Mouse (Mus musculus): ENCODE measurements at regions not wholly inside any gene's neighbourhood (a gene's known extent, or its start where the extent isn't known, plus 50 kb on each side); places are given as distances from the start of the nearest gene placed in this dataset.

DNA sequence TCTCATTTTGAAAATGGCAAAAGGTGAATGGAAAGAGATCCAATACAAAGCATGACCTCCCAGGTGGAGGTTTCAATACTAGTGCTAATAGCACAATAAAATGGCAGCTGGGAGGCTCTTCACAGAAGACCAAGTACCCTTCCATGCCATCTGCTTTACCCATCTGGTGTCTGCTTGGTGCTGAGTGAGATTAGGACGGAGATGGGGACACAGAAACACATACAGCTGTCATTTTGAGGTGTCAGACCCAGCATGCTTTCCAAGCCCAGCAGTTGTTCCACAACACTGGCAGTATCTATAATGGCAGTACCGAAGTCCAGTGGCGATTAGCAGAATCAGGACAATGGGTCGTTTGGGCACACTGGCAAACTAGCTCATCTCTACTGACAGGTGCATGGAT lies 118.9 kb upstream of the 1700064H15Rik start:
- ATAC-seq (replicated peaks; ENCODE audit: poor library complexity) = no peak

DNA sequence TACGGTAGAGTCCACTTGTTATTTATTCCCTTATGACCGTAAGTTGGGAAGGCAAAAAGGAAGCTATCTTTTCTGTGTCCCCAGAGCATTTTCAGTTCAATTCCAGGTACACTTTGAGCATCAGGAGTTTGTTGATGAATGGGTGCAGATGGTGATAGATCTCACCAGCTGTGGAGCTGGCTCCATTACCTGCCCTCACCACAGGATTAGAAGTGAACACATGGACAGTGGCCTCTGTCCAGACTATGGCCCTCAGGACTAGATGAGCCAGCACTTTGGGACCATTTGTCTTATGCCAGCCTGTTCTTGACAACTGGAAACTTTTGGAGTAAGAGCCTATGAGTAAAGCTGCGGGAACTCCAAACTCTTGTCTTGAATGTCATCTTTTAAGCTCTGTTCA lies 123.5 kb upstream of the 1700064H15Rik start:
- ATAC-seq (replicated peaks; ENCODE audit: poor library complexity) = no peak

DNA sequence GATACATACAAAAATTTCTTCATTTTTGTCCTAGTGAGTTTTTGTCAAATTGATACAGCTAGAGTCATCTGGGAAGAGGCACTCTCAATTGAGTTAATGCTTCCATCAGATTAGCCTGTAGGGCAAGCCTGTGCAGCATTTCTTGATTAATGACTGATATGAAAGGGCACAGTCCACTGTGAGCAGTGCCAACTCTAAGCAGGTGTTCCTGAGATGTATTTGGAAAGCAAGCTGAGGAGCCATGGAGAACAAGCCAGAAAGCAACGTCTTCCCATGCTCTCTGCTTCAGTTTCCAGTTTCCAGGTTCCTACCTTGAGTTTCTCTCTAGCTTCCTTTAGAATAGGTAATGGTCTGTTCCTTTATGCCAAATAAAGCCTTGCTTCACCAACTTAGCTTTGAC lies 125.5 kb upstream of the 1700064H15Rik start:
- no peak for ATAC-seq (replicated peaks; ENCODE audit: poor library complexity)

DNA sequence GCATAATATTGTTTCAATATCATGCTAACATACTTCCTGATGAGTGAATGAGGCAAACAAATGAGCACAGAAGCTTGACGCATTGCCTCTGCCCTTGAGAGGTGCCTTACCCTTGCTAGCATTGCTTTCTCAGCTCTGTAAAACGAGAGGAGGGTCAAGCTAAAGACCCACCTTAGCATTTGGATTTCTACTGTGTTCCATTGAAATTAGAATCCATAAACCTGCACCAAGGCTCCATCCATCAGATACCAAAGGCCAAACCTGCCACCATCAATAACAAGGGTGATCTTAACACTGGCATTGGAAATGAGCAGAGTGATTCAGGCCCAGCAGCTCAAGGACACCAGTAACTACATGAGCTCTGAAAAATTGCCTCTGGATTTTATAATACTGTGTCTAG lies 126.2 kb upstream of the 1700064H15Rik start:
- ATAC-seq (replicated peaks; ENCODE audit: poor library complexity) = no peak

DNA sequence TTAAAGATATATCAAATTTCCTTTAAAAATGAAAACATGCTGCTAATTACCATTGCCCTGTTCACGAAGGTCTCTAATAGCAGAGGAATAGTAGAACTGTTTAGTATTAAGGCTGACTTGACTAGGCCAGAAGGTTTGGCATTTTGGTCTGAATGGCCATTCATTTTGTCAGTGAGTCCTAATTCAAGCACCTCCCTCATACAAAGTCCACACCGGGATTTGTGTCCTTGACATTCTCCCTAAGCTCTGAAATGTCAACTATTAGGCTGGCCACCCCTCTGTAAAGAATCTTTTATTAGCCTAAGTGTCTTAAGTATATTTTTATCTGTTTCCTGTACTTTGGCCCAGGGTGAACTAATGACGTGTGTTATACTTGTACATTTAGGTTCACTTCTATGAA lies 126.7 kb upstream of the 1700064H15Rik start:
- ATAC-seq (replicated peaks; ENCODE audit: poor library complexity) = no peak

DNA sequence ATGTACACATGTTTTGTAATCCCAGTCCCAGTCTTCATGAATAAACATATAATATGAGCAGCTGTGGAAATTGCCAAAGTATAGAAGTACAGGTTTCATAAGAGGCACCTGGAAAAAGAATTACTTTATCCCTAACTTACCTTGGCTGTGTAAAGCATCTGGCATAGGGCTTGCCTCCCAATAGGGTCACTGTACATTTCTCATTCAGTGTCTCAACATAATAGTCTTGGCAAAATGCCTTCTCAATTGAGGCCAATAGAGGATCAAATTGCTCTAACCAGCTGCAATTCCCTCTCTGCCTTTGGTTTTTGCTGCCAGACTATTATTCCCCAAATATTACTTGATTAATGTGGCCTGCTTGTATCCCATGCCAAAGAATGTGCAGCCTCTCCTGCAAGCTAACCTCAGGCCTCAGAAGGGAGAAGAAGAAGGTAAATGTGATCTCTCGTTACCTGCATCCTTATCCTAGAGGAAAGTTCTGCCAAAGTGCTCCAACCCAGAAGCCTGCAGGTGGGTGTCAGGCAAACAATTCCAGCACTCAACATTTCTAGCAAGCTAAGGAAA lies 158.2 kb upstream of the Cp start:
- ATAC-seq (replicated peaks; ENCODE audit: poor library complexity) = no peak

DNA sequence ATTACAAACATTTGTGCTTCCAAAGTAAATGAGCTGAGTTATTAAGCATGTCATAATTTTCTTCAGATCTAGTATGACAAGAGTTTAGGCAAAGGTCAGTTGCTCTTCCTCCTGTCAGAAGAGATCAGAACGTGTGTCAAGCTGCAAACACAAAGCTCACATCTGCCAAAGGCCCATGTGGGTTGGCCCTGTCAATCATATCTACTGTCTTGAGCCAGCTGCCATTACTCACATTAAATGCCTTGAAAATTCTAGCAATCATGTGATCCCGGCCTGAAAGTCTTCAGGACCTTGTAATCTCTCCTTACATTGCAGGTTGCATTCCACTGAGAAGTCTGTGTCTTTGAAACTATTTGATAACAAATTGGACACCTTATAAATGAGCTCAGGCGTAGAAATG lies 146.8 kb upstream of the Cp start:
- ATAC-seq (replicated peaks; ENCODE audit: poor library complexity) = no peak

DNA sequence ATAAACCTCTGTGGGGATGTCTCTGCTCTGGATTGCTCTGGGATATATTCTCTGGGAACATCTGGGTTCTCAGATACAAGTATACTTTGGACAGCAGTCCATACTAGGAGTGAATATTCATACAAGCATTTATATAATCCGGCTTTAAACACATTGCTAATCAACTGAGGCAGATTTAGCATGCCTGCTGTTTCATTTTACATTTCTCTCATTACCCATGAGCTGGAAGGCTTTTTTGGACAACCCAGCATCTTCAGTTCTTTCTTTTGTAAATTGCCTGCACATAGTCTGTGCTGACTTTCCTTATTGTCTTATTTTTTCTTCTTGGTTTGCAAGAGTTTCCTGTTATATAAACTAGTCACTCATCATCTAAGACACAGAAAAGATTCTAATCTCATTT lies 131.9 kb upstream of the Cp start:
- ATAC-seq (replicated peaks; ENCODE audit: poor library complexity) = no peak

DNA sequence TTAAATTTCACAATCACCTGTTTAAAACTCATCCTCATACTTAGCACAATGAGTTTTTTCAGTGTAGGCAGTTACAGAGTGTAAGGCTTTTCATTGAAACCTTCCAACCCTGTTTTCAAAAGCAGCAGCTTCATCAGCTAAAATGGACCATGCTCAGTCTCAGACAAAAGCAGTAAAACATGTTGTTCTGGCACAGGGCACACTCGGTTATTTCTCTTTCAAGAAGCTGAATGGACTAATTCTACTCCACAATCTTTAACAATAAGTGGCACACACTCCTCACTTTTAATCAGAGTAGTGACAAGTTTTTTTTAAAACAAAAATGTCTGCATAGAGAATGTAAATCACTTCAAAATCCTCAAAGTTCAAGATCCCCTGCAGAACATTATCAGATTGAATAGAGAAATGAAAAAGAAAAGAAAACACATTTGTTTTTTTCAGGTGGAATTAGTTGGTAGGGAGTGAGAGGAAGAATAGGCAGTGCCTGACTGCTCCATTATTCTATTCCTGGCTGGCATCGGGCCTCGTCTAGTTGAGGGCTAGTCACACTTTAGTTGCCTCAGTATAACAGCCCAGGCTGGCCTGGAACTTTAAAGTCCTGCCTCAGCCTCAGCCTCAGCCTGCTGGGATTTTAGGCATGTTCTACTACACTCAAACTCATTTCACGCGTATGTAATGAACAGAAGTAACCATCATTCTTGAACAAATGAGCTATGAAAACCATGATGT lies 128.2 kb upstream of the Cp start:
- no peak for ATAC-seq (replicated peaks; ENCODE audit: poor library complexity)

DNA sequence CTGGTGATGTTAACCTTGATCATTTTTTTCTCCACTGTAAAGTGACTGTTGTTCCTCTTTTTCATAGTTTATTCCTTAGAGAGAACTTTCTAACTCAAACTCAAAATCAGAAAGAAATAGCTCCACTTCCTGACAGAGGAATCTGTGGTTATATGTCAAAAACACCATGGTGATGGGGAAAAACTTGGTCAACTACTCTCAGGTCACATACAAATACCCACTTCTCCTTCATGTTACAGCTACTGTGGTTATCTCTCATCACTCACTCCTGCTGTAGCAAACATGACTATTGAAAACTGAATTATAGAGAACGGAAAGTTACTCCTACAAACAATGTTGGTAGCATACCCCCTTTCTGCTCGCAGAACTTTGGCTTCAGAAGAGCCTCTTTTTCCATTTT lies 127.1 kb upstream of the Cp start:
- ATAC-seq (replicated peaks; ENCODE audit: poor library complexity) = peak; percentile 34; the same call in 1 of the 2 replicates

DNA sequence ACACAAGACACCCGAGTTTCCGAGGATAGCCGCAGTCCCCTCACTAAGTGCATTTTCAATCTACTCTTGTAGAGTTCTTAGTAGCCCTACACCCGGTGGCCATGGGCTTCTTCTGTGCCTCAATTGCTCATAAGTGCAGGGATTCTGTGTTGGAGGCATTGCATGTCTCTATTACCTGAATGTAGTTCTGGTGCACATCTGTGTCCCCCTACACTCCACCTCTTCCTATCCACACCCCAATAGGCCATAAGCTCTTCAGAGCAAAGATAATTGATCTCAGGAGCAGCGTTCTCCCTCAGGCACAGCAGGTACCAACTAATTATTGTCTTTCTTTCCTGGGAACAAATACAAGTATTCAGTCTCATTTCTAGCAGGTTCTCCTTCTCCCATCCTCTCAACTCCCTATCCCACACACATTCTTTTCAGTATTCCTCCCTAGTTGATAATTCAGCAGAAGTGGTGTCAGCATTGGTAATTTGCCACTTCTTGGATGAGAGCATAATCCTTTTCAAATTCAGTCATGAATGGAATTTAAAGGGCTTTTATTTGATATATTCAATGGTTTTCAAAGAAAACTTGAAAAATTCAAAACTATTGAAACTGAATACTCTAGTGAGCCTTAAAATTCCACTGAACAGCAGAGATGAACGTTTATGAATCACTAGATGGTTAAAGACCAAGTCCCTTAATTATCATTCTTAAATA lies 108.7 kb upstream of the Cp start:
- no peak for ATAC-seq (replicated peaks; ENCODE audit: poor library complexity)

DNA sequence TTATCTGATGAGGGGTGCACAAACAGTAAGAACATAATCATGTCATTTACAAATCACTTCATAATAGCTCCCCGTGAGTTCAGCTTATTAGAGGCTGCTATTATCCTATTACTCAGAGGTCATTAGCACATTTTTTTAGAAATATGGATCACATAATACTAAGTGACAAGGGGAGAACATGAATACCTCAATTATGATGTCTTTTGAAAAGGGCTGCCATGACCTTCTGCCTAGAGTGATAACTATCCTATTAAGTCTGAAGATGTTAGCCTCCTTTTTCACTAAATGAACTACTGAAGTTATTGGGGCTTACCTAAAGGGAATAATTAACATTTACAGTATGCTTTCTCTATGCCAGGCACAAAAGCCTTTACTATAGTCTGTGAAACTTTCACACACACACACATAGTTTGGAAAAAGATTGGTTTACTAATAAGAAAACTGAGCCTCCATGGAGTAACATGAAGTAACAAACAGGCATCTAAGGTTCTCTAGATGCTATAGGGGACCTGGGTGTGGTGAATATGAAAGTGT lies 108.1 kb upstream of the Cp start:
- no peak for ATAC-seq (replicated peaks; ENCODE audit: poor library complexity)

DNA sequence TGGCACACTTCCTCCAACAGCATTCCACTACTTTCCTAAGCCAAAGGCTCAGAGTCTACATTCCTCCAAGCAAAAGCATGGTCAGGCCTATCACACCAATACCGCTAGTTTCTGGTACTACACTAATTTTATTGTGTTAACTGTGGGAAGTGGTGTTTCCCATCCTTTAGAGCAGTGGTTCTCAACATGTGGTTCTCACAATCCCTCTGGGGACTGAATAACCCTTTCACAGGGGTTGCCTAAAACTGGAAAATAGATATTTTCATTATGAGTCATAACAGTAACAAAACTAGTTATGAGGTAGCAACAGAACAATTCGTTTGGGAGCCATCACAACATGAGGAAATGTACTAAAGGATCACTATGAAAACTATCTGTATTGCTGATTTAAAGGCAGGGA lies 74.2 kb upstream of the Cp start:
- ATAC-seq (replicated peaks; ENCODE audit: poor library complexity) = no peak

DNA sequence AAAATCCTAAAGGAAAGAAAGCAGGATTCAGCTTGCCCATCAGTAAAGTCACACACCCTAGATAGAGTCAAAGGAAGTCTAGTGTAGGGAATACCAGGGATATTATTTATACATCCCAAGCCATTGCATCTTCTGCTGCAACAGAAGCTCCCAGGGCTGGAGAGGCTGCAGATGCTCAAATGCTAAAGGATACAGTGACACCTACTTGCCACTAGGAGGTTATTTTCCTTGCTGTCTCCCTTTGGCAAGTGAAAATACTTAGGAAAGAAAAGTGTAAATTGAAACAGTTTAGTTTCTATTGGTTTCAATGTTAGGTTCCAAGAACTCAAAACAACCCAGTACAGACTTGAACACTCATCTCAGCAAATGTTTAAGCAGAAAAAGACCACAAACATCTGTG lies 68.4 kb upstream of the Cp start:
- no peak; the same call in 1 of the 2 replicates for ATAC-seq (replicated peaks; ENCODE audit: poor library complexity)

DNA sequence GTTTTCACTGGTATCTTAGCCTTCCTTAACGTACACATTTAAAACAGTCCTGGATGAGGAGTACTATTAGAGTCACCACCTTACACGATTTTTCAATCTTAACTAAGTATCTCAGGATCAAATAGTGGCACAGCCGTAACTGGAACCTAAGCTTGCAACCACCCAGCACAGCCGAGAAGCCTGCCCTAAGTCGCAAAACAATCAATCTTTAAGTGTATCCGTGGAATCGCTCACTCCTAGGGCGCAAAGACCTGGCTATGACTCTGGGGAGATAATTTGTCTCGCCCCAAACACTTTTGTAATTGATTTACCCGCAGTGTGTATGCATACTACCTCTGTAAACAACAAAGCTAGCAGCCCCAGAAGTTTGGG lies 62.6 kb upstream of the Cp start:
- peak; percentile 36 for ATAC-seq (replicated peaks; ENCODE audit: poor library complexity)

DNA sequence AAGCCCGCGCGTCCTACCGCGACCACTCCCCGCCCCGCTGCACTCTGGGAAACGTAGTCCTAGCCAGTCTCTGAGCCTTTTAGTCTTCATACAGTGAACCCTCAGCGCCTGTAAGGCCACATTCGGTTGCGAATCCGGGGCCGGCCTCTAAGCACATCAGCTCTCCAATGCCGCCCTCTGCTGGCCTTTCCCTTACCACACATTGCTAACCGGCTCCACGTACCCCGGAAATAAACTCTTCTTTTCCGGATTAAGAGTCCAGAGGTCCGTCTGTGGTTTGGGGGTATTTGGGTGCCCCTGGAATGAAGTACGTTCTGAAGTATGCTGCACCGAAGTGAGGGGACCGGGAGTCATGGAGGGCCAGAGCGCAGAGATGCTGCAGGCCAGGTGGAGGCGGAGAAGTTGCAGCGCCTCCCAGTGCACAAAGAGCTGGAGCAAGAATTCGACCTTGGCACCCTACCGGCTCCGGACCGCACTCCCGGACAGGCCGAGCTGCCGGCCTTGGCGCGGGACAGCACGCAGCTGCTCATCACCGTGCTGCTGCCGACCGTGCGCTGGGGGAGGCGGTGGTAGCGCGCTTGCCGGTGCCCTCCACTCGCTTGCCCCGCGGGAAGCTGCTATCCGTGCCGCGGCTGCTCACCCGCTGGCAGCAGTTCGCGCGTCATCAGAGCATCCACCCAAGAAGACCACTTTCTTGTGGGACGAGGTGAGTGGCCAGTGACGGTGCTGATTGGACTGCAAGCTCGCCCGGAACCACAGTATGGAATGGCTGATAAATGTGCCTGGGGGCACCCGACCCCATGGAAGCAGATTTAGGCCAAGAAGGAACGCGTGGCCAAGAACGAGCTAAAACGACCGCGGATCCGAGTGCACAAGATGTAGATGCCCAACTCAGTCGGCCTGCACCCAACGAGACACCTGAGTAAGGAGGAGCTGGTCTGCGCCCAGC lies 62.0 kb upstream of the Cp start:
- peak; percentile 96 for ATAC-seq (replicated peaks; ENCODE audit: poor library complexity)

DNA sequence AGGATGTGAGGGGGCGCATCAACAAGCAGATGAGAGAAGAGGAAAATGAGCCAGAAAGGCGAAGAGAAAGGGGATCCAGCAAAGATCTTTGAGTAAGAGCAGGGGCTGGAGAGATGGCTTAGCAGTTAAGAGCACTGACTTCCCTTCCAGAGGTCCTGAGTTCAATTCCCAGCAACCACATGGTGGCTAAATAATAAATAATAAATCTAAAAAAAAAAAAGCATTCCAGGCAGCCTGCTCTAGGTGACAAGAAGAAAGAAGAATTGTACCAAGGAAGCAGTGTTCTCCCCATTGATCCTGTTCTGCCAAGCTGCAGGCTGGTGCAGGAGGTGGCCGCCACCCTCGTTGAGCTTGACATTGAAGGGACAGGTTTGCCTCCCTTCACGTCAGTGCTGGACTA lies 61.1 kb upstream of the Cp start:
- ATAC-seq (replicated peaks; ENCODE audit: poor library complexity) = no peak

DNA sequence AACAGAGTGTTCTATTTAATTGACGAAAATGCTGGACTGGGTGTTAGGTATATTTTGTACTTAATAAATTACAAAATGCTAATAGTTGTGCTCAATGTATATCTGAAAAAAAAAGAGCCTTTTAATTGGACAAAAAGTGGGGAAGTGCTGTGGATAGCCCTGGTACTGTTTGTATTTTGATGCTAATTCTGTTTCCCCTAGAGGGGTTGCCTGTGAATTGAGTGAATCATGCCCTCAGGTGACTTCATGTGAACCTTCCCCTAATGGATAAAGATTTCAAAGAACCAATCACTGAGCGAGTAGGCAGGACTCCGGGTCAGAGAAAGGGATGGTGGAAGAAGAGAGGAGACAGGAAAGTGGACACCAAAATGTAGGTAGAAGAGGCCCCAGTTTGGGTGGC lies 59.7 kb upstream of the Cp start:
- no peak for ATAC-seq (replicated peaks; ENCODE audit: poor library complexity)

DNA sequence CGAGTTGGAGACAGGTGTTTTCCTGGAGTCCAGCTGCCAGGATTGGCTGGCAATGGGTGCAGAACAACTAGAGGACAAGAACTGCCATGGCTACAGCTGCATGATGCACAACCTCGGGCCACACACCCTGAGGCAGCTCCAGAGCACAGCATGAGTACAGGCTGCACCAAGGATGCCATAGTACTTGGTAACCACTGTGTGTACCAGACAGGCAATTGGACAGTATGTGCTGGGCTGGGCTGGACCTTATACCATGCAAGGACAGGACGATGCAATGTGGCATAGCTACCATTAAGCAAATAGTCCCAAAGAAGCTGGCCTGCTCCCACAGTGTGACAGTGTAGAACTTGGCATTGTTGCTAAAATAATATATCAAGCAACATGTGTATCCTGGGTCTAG lies 54.6 kb upstream of the Cp start:
- no peak for ATAC-seq (replicated peaks; ENCODE audit: poor library complexity)

DNA sequence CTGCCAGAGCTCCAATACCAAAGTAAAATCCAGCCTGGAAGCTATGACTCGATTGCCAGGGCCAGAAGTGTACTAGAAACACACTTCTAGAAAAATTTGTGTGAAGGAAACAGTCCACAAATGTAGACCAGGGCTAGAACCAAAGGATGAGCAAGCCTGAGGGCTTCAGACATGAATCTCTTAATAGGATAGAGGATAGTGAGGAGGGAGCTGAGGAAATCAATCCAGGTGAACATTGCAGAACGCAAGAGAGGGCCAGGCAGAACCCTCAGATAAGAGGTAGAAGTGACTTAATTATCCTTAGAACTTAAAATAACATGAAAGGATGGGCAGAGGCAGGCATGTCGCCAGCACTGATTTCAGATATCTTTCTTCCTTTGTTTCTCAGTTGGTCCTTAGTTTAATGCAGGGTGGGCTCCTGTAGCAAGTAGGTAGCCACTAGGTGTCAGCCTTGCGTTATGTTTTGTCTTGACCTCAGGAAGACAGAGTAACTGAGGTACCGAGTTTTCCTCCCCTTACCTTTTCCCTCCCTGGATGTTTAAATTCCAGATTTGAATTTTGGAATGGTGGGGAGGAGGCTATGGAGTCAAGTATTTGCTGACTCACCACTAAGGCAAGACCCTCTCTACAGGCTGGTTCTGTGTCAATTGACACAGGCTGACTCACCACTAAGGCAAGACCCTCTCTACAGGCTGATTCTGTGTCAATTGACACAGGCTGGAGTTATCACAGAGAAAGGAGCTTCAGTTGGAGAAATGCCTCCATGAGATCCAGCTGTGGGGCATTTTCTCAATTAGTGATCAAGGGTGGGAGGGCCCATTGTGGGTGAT lies 52.2 kb upstream of the Cp start:
- ATAC-seq (replicated peaks; ENCODE audit: poor library complexity) = peak; percentile 99
